Comparison of ENCODE assay signal across 21 mouse cellular contexts in the genomic region with DNA sequence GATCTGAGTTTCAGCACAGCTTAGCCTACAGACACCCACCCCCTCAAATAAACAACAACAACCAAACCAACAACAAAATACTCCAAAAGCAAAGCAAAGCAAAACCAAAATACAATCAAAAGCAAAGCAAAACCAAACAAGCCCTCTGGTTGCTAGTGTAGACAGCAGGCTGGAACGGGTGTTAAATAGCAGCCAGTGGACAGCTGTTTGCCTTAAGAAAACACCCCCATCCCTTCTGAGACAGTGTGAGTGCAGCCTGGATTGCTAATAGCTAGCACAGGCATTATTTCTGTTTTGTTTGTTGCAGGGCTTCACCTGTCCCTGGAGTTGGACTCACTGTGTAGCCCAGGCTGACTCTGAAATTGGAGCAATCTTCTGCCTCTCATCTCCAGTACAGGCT.
"Had no signal": no experiment of that assay in that cellular context is flagged by ENCODE, and none has a peak within 500 bp of the region (broad histone marks: within the 10 kb centered on the region; RNA-seq: fewer than 3 reads in every experiment).

No protein-coding gene starts in this region.

- H3K27ac ChIP-seq: heart, adult 2 months; heart, embryonic 13.5 days; heart, embryonic 15.5 days; hindbrain, embryonic 12.5 days; hindbrain, embryonic 14.5 days; intestine, embryonic 15.5 days; layer of hippocampus, adult 2 months; left cerebral cortex, adult 2 months; limb, embryonic 10.5 days; limb, embryonic 12.5 days had no signal

- H3K4me1 ChIP-seq: intestine, embryonic 15.5 days; limb, embryonic 12.5 days had no signal

- H3K36me3 ChIP-seq: intestine, embryonic 15.5 days had no signal

- H3K4me2 ChIP-seq: heart, embryonic 13.5 days; heart, embryonic 15.5 days; hindbrain, embryonic 12.5 days; hindbrain, embryonic 14.5 days; intestine, embryonic 15.5 days had no signal

- H3K9ac ChIP-seq: forebrain, postnatal 0 days; heart, embryonic 15.5 days; hindbrain, embryonic 12.5 days; hindbrain, embryonic 14.5 days; intestine, embryonic 15.5 days; limb, embryonic 12.5 days had no signal

- H3K9me3 ChIP-seq: heart, embryonic 13.5 days; heart, embryonic 15.5 days; hindbrain, embryonic 12.5 days; intestine, embryonic 15.5 days; limb, embryonic 10.5 days; limb, embryonic 12.5 days had no signal

- ATAC-seq: intestine, embryonic 15.5 days; intestine, postnatal 0 days had no signal

- H3K4me3 ChIP-seq: heart, adult 2 months; heart, embryonic 13.5 days; heart, embryonic 15.5 days; hindbrain, embryonic 12.5 days; intestine, embryonic 15.5 days; layer of hippocampus, adult 2 months; left cerebral cortex, adult 2 months; limb, embryonic 10.5 days; limb, embryonic 12.5 days had no signal

- DNase-seq: forebrain, postnatal 0 days; gastrocnemius, postnatal 14 days; gastrocnemius, postnatal 36 days; heart, adult 2 months; heart, postnatal 14 days; heart, postnatal 36 days; kidney, adult 18-20 months; kidney, adult 8-10 months; kidney, postnatal 10 days; kidney, postnatal 25 days; kidney, postnatal 4 days had no signal

- H3K27me3 ChIP-seq: heart, embryonic 13.5 days; heart, embryonic 15.5 days; hindbrain, embryonic 12.5 days; intestine, embryonic 15.5 days; limb, embryonic 12.5 days had no signal
